Mouse (Mus musculus) heart, postnatal 36 days (tissue): ENCODE data around the gene Moxd1. TPM values are rescaled to one million over a fixed set of nuclear protein-coding genes. Genes with fewer than 3 reads are reported as not detected.
"Not testable (repeated sequence)": the region's sequence is repeated elsewhere in the genome, so short reads cannot be mapped to it uniquely, and the experiment has no call there.

Source experiments
- DNase-seq, 2 experiments: peaks; one replicate each; pipeline ENCODE4 v3.0.0; 2021 to 2022
- intact Hi-C: fragments of 180-260 bp; cut with DNase I; formaldehyde crosslinking; loops from one replicate; pipeline ENCODE4 v1.15.1; 2025
- total RNA-seq, 2 experiments: library from RNA; stranded (reverse); gene quantifications; 2 replicates each; pipeline ENCODE4 v1.2.3; 2021

The Moxd1 gene
- total RNA-seq, 2 experiments from 2014 or later: 0.11 to 0.30 TPM

GRCm38 (mm10) chr10:24267520-24267919 is 44.2 kb downstream of the Moxd1 start:
- intact Hi-C loops: no loop called here
- DNase-seq: no peak

GRCm38 (mm10) chr10:24271077-24271637 is 47.8 kb downstream of the Moxd1 start:
- intact Hi-C loops: no loop called here
- no peak for DNase-seq

GRCm38 (mm10) chr10:24276211-24276610 is 52.9 kb downstream of the Moxd1 start:
- DNase-seq: no peak

GRCm38 (mm10) chr10:24282650-24283049 is 59.3 kb downstream of the Moxd1 start:
- intact Hi-C loops: no loop called here
- no peak for DNase-seq

More at GRCm38 (mm10) chr10:24276211-24276610, 52.9 kb downstream of the Moxd1 start:
- intact Hi-C loops: no loop called here

GRCm38 (mm10) chr10:24291611-24292010 is 68.3 kb downstream of the Moxd1 start:
- DNase-seq: no peak
- intact Hi-C loops: no loop called here

GRCm38 (mm10) chr10:24292671-24293070 is 69.4 kb downstream of the Moxd1 start:
- intact Hi-C loops: no loop called here

GRCm38 (mm10) chr10:24296608-24297007 is 73.3 kb downstream of the Moxd1 start:
- intact Hi-C loops: loop anchor here (5.0 kb wide), 1 partner anchor 479 kb away; no protein-coding TSS in a partner anchor

More at GRCm38 (mm10) chr10:24292671-24293070, 69.4 kb downstream of the Moxd1 start:
- no peak for DNase-seq

GRCm38 (mm10) chr10:24297792-24298191 is 74.5 kb downstream of the Moxd1 start:
- intact Hi-C loops: loop anchor here (1.0 to 5.0 kb wide), 3 partner anchors 105 to 480 kb away; no protein-coding TSS in a partner anchor
- DNase-seq: peak; percentile 36 to 70

More at GRCm38 (mm10) chr10:24296608-24297007, 73.3 kb downstream of the Moxd1 start:
- DNase-seq: no peak

- intact Hi-C loops: loop anchor here (1.0 to 5.0 kb wide), 3 partner anchors 106 to 481 kb away; no protein-coding TSS in a partner anchor
- peak; percentile 53 to 60 for DNase-seq
Measured at GRCm38 (mm10) chr10:24298260-24299244, 75.2 kb downstream of the Moxd1 start.

GRCm38 (mm10) chr10:24312191-24312611 is 88.9 kb downstream of the Moxd1 start:
- intact Hi-C loops: loop anchor here (5.0 kb wide), 1 partner anchor 310 kb away; no protein-coding TSS in a partner anchor
- DNase-seq: peak; percentile 69 to 77

GRCm38 (mm10) chr10:24317126-24317836 is 94.0 kb downstream of the Moxd1 start:
- DNase-seq: peak; percentile 66 to 77
- intact Hi-C loops: no loop called here

GRCm38 (mm10) chr10:24320326-24320725 is 97.0 kb downstream of the Moxd1 start:
- no peak for DNase-seq

GRCm38 (mm10) chr10:24323066-24323465 is 99.7 kb downstream of the Moxd1 start:
- intact Hi-C loops: no loop called here

More at GRCm38 (mm10) chr10:24320326-24320725, 97.0 kb downstream of the Moxd1 start:
- intact Hi-C loops: no loop called here

GRCm38 (mm10) chr10:24327265-24327664 is 103.9 kb downstream of the Moxd1 start:
- DNase-seq, intact Hi-C loops: not testable (repeated sequence)

More at GRCm38 (mm10) chr10:24323066-24323465, 99.7 kb downstream of the Moxd1 start:
- DNase-seq: no peak

GRCm38 (mm10) chr10:24332799-24333198 is 109.5 kb downstream of the Moxd1 start:
- intact Hi-C loops: loop anchor here (1.0 to 10.0 kb wide), 3 partner anchors 10 to 291 kb away; partner anchors contain the start of gene Ccn2
- DNase-seq: no peak

GRCm38 (mm10) chr10:24339593-24340143 is 116.4 kb downstream of the Moxd1 start:
- intact Hi-C loops: loop anchor here (10.0 kb wide), 1 partner anchor 255 kb away; the partner anchor contains the start of gene Ccn2
- DNase-seq: no peak

GRCm38 (mm10) chr10:24340551-24341213 is 117.4 kb downstream of the Moxd1 start:
- no peak for DNase-seq
- intact Hi-C loops: no loop called here

GRCm38 (mm10) chr10:24341214-24341589 is 117.9 kb downstream of the Moxd1 start:
- DNase-seq: no peak
- intact Hi-C loops: no loop called here

GRCm38 (mm10) chr10:24343068-24343467 is 119.8 kb downstream of the Moxd1 start:
- intact Hi-C loops: no loop called here
- DNase-seq: no peak
